Mouse (Mus musculus) limb, embryonic 15.5 days (tissue): ENCODE data around the gene Psg29. TPM values are rescaled to one million over a fixed set of nuclear protein-coding genes. Genes with fewer than 3 reads are reported as not detected.

ENCODE experiments used
- ATAC-seq: fragments of 200-750 bp; cut with Nextera tagmentation; 2 replicates; pipeline ENCODE4 v1.8.0; 2017; ENCODE audit warnings: low read depth, moderate TSS enrichment; ENCODE audit not compliant: insufficient number of reproducible peaks, low FRiP score, low TSS enrichment
- H3K27ac ChIP-seq: fragments of 300-500 bp; sonication (generic); 2 replicates; pipeline ENCODE4 v1.5.1; 2015; ENCODE audit warnings: moderate library complexity, mild to moderate bottlenecking, inconsistent platforms
- H3K27me3 ChIP-seq: fragments of 300-500 bp; sonication (generic); 2 replicates; pipeline ENCODE4 v1.6.1; 2015; ENCODE audit warnings: inconsistent platforms
- H3K36me3 ChIP-seq: fragments of 300-500 bp; sonication (generic); 2 replicates; pipeline ENCODE4 v1.6.1; 2015; ENCODE audit warnings: inconsistent platforms
- H3K4me1 ChIP-seq: fragments of 300-500 bp; sonication (generic); 2 replicates; pipeline ENCODE4 v1.6.1; 2015; ENCODE audit warnings: inconsistent platforms
- H3K4me2 ChIP-seq: fragments of 300-500 bp; sonication (generic); 2 replicates; pipeline ENCODE4 v1.6.1; 2015; ENCODE audit warnings: mild to moderate bottlenecking, inconsistent platforms
- H3K4me3 ChIP-seq: fragments of 300-500 bp; sonication (generic); 2 replicates; pipeline ENCODE4 v1.5.1; 2015; ENCODE audit warnings: mild to moderate bottlenecking, inconsistent platforms
- H3K9ac ChIP-seq: fragments of 300-500 bp; sonication (generic); 2 replicates; pipeline ENCODE4 v1.6.1; 2015; ENCODE audit warnings: inconsistent platforms
- H3K9me3 ChIP-seq: fragments of 300-500 bp; sonication (generic); 2 replicates; pipeline ENCODE4 v1.6.1; 2016; ENCODE audit warnings: inconsistent platforms
- WGBS: fragments of 180-500 bp; shearing (Covaris S2); methylation state at CpG from one replicate; pipeline ENCODE4 v1.1.7; 2015; 5-methylcytosine and 5-hydroxymethylcytosine counted together
- polyA plus RNA-seq: library from polyadenylated mRNA; unstranded; fragments of >200 nt; fragmentation: Nextera tagmentation; extraction: Ambion mirVana; gene quantifications from 2 replicates; pipeline ENCODE4 v1.2.1, GENCODE M21; 2015

Gene Psg29
- polyA plus RNA-seq = not detected in 2 replicates

DNA sequence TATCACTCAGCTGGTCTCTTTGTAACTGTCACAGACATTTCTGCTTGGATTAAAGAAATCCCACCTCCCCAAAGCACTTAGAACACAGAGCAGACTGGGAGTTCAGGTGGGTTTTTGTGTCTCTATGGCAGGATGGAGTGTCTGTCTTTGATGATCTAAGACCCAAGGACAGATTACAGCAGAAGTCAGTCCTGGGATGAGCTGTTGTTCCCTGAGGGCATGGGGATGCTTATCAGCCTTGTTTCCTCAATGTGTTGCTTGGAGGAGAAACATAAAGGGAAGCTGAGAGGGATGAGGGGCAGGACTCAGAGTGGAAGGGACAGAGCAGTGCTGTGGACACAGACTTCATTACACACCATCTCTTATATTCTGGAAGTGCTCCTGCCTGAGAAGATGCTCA lies at the start of gene Psg29:
Gene Psg29, plus strand, starts transcription at position 301 of the 400 bp plus-strand sequence.
- Histone ChIP-seq H3K27me3 (no peaks in the 10 kb centered on the region), H3K4me2 (no peak within 1 kb of the TSS), H3K36me3 (no peaks in the 10 kb centered on the region), H3K9ac (no peak within 1 kb of the TSS), H3K9me3 (0 out of 2 replicates have a peak, but pooled peaks cover 4% of the 10 kb centered on the region), H3K27ac (no peak within 1 kb of the TSS), H3K4me3 (no peak within 1 kb of the TSS), H3K4me1 (no peaks in the 10 kb centered on the region)
- ATAC-seq = no peak

DNA sequence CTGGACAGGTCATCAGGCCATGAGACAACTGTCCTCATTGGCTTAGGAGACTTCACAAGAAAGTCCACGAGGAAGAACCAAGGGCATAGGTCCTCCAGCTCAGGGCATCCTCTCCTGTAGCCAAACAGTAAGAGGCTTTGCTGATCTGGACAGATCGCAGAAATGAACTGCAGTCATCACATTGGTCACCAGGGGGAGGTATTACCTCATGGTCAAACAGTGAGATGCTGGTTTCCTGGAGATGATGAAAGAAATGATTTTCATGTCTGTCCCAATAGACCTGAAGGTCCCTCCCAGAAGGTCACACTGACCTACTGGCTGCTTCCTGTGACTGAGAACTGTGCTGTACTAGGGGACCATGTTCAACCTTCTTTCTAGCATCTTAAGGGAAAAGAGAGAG lies 47.6 kb upstream of the Psg29 start:
- 37% methylated on average over 2 of the region's 2 CpGs for WGBS
- H3K4me2 ChIP-seq = no peak overlapping the region
- no peaks in the 10 kb centered on the region for H3K9me3 ChIP-seq
- H3K36me3 ChIP-seq = no peaks in the 10 kb centered on the region
- no peak for ATAC-seq
- H3K27ac ChIP-seq = no peak overlapping the region
- no peak overlapping the region for H3K4me3 ChIP-seq
- no peaks in the 10 kb centered on the region for H3K4me1 ChIP-seq
- no peak overlapping the region for H3K9ac ChIP-seq
- H3K27me3 ChIP-seq = no peaks in the 10 kb centered on the region

DNA sequence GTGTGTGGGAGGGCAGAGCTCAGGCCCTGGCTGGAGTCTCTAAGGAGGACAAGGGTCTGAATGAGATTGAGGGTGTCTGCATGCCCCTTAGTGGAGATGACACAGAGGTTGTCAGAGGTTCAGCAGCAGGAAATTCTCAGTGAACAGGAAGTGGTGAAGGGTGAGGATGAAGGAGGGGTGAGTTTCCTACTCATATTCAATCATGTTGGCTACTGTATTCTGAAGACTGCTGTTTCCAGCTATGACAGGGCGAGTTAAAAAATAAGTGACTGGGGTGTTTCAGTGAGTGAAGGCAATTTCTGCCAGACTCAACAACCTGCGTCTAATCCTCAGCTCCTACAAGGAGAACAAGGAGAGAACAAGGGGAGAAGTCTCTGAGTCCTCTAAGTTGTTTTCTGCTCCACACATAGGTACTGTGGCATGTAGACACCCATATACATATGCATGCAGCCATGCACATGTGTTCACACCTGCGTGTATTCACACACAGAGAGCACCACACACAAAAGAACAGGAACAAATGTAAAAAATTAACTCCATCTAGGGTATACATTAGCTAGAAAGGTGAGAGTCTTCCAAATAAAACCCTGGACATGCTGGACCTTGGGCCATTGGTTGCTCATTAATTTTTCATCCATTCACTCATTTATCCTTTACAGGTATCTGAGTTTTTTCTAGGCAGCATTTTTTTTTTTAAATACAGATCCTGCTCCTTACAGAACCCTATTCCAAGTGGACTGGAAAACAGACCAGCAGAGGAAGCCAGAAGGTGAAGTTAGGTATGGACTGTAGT lies 46.2 kb upstream of the Psg29 start:
- Histone ChIP-seq H3K9ac (no peak overlapping the region), H3K4me3 (no peak overlapping the region), H3K27ac (no peak overlapping the region), H3K4me1 (no peaks in the 10 kb centered on the region), H3K9me3 (no peaks in the 10 kb centered on the region), H3K27me3 (no peaks in the 10 kb centered on the region), H3K4me2 (no peak overlapping the region), H3K36me3 (no peaks in the 10 kb centered on the region)
- 71% methylated on average over 3 of the region's 3 CpGs for WGBS
- ATAC-seq = no peak

DNA sequence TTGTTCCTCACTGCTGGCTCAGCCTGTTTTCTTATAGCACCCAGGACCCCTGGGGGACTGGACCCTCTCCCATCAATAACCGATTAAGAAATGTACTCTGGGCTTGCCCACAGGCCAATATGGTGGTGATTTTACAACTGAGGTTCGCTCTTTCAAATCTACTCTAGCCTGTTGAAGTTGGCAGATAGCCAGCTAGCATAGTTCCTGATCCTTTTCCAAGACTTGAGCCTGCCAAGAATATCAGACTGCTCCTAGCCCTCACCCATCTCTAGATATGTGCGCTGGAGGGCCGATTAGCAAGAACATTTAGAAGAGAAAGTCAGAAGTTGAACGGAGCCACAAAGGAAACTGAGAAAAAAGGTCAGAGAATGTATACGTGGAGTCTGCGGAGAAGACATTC lies 44.3 kb upstream of the Psg29 start:
- no peak overlapping the region for H3K4me2 ChIP-seq
- no peak overlapping the region for H3K4me3 ChIP-seq
- H3K9me3 ChIP-seq = no peaks in the 10 kb centered on the region
- no peak overlapping the region for H3K27ac ChIP-seq
- no peak overlapping the region for H3K9ac ChIP-seq
- 65% methylated on average over 7 of the region's 7 CpGs for WGBS
- no peaks in the 10 kb centered on the region for H3K4me1 ChIP-seq
- no peaks in the 10 kb centered on the region for H3K36me3 ChIP-seq
- no peaks in the 10 kb centered on the region for H3K27me3 ChIP-seq
- ATAC-seq = no peak

DNA sequence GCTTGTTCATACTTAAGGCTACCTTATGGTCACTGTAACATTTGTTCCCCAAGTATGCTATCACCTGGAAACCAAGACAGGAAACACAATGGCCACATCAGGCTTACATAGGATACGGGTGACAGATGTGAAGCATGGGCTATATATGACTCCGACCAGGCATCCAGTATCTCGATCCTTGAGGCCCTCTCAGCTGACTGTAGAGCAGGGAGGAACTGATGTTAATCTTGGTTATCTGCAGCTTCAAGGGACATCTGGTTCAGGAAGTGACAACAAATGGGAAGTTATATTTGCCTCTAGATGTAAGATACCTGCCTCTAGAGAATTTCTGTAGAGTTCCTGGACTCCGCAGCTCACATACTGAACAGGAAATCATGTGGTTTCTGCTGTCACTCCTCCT lies 31.4 kb upstream of the Psg29 start:
- H3K9me3 ChIP-seq = no peaks in the 10 kb centered on the region
- no peak for ATAC-seq
- no peaks in the 10 kb centered on the region for H3K36me3 ChIP-seq
- no peak overlapping the region for H3K27ac ChIP-seq
- H3K4me1 ChIP-seq = no peaks in the 10 kb centered on the region
- H3K4me2 ChIP-seq = no peak overlapping the region
- WGBS = 86% methylated on average over 4 of the region's 4 CpGs
- H3K4me3 ChIP-seq = no peak overlapping the region
- no peaks in the 10 kb centered on the region for H3K27me3 ChIP-seq
- no peak overlapping the region for H3K9ac ChIP-seq

DNA sequence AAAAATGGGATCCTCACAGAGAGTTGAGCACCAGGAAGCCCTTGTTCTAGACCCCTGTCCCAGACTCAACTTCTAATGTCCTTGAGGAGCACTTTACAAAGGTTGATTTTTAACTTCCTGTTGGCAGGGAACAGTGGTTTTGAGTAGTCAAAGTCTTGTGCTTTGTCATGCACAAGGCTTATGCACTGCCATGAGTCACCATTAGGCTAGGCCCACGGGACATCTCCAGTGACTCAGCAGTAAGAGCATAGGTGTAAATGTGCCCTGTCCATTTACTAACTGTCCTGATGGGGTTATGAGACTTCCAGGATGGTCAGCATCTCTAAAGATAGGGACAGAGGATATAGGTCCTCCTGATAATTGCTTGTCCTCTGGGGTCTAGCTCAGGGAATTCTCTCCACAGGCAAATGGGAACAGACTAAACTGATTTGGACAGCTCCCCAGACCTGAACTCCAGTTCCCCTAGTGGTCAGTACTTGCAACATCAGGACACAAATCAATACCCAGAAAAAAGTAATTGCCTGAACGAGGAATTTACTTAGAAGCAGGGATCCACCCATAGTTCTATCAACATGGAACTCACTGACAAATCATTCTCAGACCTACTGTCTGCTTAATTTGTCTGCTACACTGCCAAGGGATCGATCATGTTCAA lies 2.4 kb downstream of the Psg29 start:
- Histone ChIP-seq H3K4me1 (no peaks in the 10 kb centered on the region), H3K36me3 (no peaks in the 10 kb centered on the region), H3K9ac (no peak overlapping the region), H3K27ac (no peak overlapping the region), H3K4me2 (no peak overlapping the region), H3K9me3 (0 out of 2 replicates have a peak, but pooled peaks cover 7% of the 10 kb centered on the region), H3K27me3 (no peaks in the 10 kb centered on the region), H3K4me3 (no peak overlapping the region)
- ATAC-seq = no peak
- 70% methylated on average over 3 of the region's 3 CpGs for WGBS

Other genes starting within 250 kb of the Psg29 start
- gene Pnmal1, start 243.8 kb upstream of the Psg29 start, polyA plus RNA-seq = 0.33 and 0.50 TPM in 2 replicates
- gene Gm42372, start 220.4 kb upstream of the Psg29 start, polyA plus RNA-seq = 0.14 and 0.20 TPM in 2 replicates
- 19.1 and 40.8 TPM in 2 replicates for gene Ccdc8, start 210.8 kb upstream of the Psg29 start, polyA plus RNA-seq
- gene Ppp5c, start 175.6 kb upstream of the Psg29 start, polyA plus RNA-seq = 101 and 115 TPM in 2 replicates
- gene Hif3a, start 141.1 kb upstream of the Psg29 start, polyA plus RNA-seq = 29.0 and 33.4 TPM in 2 replicates
- gene Psg16, start 129.4 kb upstream of the Psg29 start, polyA plus RNA-seq = 0.17 and 0.20 TPM in 2 replicates
- not detected in 2 replicates for gene Ceacam3, start 53.2 kb upstream of the Psg29 start, polyA plus RNA-seq